Mouse (Mus musculus) intestine, embryonic 16.5 days (tissue): ENCODE measurements around the gene Trak1. TPM values are rescaled to one million over a fixed set of nuclear protein-coding genes. Genes with fewer than 3 reads are reported as not detected.
A peak's percentile ranks its signal among the peaks of the same experiment; 100 is the strongest.

Experiments
- ATAC-seq: fragments of 200-750 bp; cut with Nextera tagmentation; 2 replicates; pipeline ENCODE4 v1.8.0; 2017; ENCODE audit warnings: moderate TSS enrichment, moderate library complexity
- H3K27ac ChIP-seq: fragments of 300-500 bp; sonication (generic); 2 replicates; pipeline ENCODE4 v1.5.1; 2014; ENCODE audit warnings: mild to moderate bottlenecking, low read length
- H3K27me3 ChIP-seq: fragments of 300-500 bp; sonication (generic); replicated peaks from 2 replicates; pipeline ENCODE4 v1.6.1; 2014; ENCODE audit warnings: low read length, control low read depth, mixed read lengths; ENCODE audit not compliant: control insufficient read depth, insufficient read depth
- H3K36me3 ChIP-seq: fragments of 300-500 bp; sonication (generic); 2 replicates; pipeline ENCODE4 v1.6.1; 2014; ENCODE audit warnings: low read length, control low read depth; ENCODE audit not compliant: control insufficient read depth, insufficient read depth
- H3K4me1 ChIP-seq: fragments of 300-500 bp; sonication (generic); 2 replicates; pipeline ENCODE4 v1.6.1; 2014; ENCODE audit warnings: low read length, control low read depth, mixed read lengths; ENCODE audit not compliant: control insufficient read depth, insufficient read depth
- H3K4me2 ChIP-seq: fragments of 300-500 bp; sonication (generic); 2 replicates; pipeline ENCODE4 v1.6.1; 2014; ENCODE audit warnings: low read depth, low read length, control low read depth
- H3K4me3 ChIP-seq: fragments of 300-500 bp; sonication (generic); 2 replicates; pipeline ENCODE4 v1.5.1; 2014; ENCODE audit warnings: mild to moderate bottlenecking, low read length
- H3K9ac ChIP-seq: fragments of 300-500 bp; sonication (generic); 2 replicates; pipeline ENCODE4 v1.6.1; 2014; ENCODE audit warnings: low read depth, low read length
- H3K9me3 ChIP-seq: fragments of 300-500 bp; sonication (generic); 2 replicates; pipeline ENCODE4 v1.6.1; 2016; ENCODE audit warnings: low read length, control low read depth; ENCODE audit not compliant: control insufficient read depth
- WGBS: fragments of 180-500 bp; shearing (Covaris S2); extraction: QIAGEN DNeasy Blood & Tissue Kit; methylation state at CpG from one replicate; pipeline ENCODE4 v1.1.7; 2014; 5-methylcytosine and 5-hydroxymethylcytosine counted together
- polyA plus RNA-seq: library from polyadenylated mRNA; unstranded; fragments of >200 nt; fragmentation: Nextera tagmentation; extraction: Ambion mirVana; gene quantifications from 2 replicates; pipeline ENCODE4 v1.2.1, GENCODE M21; 2015

Trak1 gene
- polyA plus RNA-seq, 1 experiment from 2014 or later, result 21.7 TPM

GRCm38 (mm10) chr9:121381678-121382297, 84.5 kb downstream of the Trak1 start:
- WGBS, result 74% methylated on average over 17 of the region's 17 CpGs
- Histone ChIP-seq H3K4me3 (no peak overlapping the region), H3K27ac (no peak overlapping the region), H3K9me3 (no peaks in the 10 kb centered on the region), H3K9ac (no peak overlapping the region), H3K27me3 (no peaks in the 10 kb centered on the region), H3K4me2 (no peak overlapping the region), H3K4me1 (peaks cover 36% of the 10 kb centered on the region), H3K36me3 (no peaks in the 10 kb centered on the region)
- ATAC-seq, result no peak

DNA sequence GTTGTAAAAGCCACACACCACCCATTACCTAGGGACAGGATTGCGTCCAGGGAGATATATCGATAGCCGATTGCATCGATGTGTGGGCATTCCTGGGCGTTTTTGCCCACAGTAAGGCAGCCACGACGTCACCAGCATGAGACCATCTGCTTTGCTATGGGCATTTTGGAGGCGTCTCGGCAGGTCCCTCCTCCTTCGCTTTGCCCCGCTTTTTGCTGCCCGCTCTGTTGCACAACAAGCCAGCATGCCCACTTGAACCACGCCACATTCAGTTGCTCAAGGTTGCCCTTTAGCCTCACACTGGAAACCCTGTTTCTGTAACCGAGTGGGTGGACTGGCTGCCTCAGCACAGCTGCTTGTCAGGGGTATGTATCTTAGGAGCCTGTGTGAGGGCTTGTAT, 85.3 kb downstream of the Trak1 start:
- peak overlapping the region; percentile 6; the same call in 1 of the 2 replicates for H3K4me2 ChIP-seq
- ATAC-seq, result peak; percentile 60
- H3K4me1 ChIP-seq, result peaks cover 36% of the 10 kb centered on the region

DNA sequence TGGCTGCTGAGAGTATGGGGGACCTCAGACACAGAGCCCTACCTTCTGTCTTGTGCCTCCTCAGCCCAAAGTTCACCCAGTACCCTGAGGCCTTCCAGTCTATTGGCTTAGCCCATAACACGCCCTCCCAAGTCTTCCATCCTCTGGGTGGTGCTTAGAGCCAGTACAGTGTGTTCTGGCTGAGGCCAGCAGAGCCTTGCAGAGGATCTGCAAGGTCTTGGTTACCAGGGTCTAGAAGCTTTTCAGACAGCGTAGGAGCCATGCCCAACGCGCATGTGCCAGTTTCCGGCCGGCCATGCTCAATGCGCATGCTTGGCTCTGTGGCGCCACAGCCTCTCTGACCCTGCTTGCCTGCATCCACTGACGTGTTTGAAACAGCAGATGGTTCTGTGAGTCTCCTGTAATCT, 85.9 kb downstream of the Trak1 start:
- Histone ChIP-seq H3K4me1 (peaks cover 41% of the 10 kb centered on the region), H3K4me3 (no peak overlapping the region), H3K4me2 (peak overlapping the region; percentile 6; the same call in 1 of the 2 replicates), H3K36me3 (no peaks in the 10 kb centered on the region), H3K9ac (no peak overlapping the region), H3K27me3 (no peaks in the 10 kb centered on the region), H3K27ac (peak overlapping the region; percentile 23; the same call in 1 of the 2 replicates), H3K9me3 (no peaks in the 10 kb centered on the region)
- WGBS, result 85% methylated on average over 9 of the region's 9 CpGs
- peak; percentile 70 for ATAC-seq

More for the DNA sequence above, 85.3 kb downstream of the Trak1 start:
- Histone ChIP-seq H3K27me3 (no peaks in the 10 kb centered on the region), H3K9me3 (no peaks in the 10 kb centered on the region), H3K36me3 (no peaks in the 10 kb centered on the region), H3K9ac (no peak overlapping the region), H3K27ac (no peak overlapping the region; the same call in 1 of the 2 replicates), H3K4me3 (no peak overlapping the region)
- WGBS, result 90% methylated on average over 14 of the region's 14 CpGs

DNA sequence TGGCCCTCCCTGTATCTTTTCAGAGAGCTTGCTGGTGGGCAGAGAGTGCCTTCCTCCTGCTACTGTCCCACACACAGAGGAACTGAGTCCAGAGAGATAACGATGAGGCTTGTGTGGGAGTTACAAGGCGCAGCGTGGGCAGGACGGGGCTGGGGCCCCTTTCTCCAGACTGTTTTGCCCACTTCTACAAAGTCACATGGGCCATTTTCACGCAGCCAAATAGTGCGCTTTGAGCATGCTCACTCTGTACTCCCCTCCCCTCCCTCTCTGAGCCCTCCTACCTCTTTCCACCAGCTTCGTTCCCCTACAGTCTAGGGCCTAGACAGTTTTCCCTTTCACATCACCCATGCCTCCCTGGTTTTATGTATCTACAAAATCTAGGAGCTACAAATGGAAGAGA, 87.3 kb downstream of the Trak1 start:
- Histone ChIP-seq H3K9ac (no peak overlapping the region), H3K27me3 (no peaks in the 10 kb centered on the region), H3K4me3 (no peak overlapping the region), H3K9me3 (no peaks in the 10 kb centered on the region), H3K27ac (no peak overlapping the region), H3K36me3 (no peaks in the 10 kb centered on the region), H3K4me2 (no peak overlapping the region), H3K4me1 (peaks cover 41% of the 10 kb centered on the region)
- WGBS, result 81% methylated on average over 7 of the region's 7 CpGs
- no peak for ATAC-seq

DNA sequence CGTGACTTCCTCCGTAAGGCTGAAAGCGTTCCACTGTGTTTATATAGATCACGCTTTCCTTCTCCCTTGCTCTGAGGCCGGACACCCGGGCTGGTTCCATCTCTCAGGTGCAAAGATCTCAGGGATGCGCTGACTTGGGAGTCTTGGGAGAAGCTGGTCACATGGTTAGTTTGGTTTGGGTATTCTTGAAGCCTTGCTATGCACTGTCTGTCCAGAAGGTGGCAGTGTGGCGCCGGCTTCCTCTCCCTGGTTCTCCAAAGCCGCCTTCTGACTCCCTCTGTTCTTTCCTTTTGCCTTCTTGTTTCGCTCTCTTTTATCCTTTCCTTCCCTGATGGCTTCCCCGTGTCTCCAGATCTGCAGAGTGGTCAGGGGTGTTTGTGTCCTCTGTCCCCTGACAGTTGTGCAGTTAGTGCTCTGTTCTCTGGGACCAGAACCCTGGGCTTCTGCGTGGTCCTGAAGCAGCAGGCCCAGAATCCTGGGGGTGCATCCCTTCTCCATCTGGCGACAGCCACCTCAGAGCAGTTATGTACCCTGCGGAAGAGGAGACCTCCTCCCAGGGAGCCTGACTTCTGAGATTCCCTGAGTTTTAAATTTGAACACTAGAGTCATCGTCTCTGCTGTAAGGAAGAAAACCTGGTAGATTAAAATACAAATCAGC, 87.9 kb downstream of the Trak1 start:
- no peaks in the 10 kb centered on the region for H3K27me3 ChIP-seq
- no peak overlapping the region for H3K27ac ChIP-seq
- no peaks in the 10 kb centered on the region for H3K36me3 ChIP-seq
- H3K9me3 ChIP-seq, result no peaks in the 10 kb centered on the region
- H3K9ac ChIP-seq, result peak overlapping the region; percentile 35; the same call in 1 of the 2 replicates
- WGBS, result 33% methylated on average over 16 of the region's 16 CpGs
- peaks cover 41% of the 10 kb centered on the region for H3K4me1 ChIP-seq
- no peak overlapping the region for H3K4me3 ChIP-seq
- H3K4me2 ChIP-seq, result no peak overlapping the region
- no peak for ATAC-seq

DNA sequence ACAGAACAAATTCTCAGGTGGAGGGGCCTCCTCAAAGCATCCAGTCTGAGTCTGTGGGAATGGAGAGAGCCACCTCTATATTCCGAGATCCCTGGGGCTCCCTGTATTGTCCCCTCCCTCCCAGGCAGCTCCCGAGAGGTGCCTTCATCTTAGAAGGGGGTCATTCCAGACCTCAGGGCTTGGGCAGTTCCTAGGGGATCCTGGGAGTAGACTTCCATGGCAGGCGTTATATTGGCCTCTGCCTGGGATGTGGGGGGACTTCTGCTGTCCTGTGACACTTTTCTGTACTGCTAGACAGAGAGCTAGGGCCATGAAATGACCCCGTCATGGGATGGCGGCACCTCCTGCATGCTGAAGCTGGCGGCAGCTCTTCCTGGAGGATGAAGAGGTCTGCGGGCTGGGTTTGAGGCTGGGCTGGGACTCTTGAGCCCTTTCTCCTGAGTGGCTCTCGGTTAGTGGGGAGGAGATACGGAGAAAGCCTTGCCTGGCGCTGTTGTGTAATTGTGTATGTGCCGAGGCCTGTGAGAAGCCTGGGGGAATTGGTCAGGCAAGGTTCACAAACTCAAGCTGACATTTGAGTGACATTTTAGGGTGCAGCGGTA, 88.5 kb downstream of the Trak1 start:
- H3K27ac ChIP-seq, result no peak overlapping the region
- H3K9ac ChIP-seq, result no peak overlapping the region; the same call in 1 of the 2 replicates
- H3K4me1 ChIP-seq, result peaks cover 38% of the 10 kb centered on the region
- WGBS, result 85% methylated on average over 12 of the region's 12 CpGs
- H3K4me3 ChIP-seq, result no peak overlapping the region
- H3K9me3 ChIP-seq, result no peaks in the 10 kb centered on the region
- H3K36me3 ChIP-seq, result no peaks in the 10 kb centered on the region
- no peak overlapping the region for H3K4me2 ChIP-seq
- no peak for ATAC-seq
- H3K27me3 ChIP-seq, result no peaks in the 10 kb centered on the region

DNA sequence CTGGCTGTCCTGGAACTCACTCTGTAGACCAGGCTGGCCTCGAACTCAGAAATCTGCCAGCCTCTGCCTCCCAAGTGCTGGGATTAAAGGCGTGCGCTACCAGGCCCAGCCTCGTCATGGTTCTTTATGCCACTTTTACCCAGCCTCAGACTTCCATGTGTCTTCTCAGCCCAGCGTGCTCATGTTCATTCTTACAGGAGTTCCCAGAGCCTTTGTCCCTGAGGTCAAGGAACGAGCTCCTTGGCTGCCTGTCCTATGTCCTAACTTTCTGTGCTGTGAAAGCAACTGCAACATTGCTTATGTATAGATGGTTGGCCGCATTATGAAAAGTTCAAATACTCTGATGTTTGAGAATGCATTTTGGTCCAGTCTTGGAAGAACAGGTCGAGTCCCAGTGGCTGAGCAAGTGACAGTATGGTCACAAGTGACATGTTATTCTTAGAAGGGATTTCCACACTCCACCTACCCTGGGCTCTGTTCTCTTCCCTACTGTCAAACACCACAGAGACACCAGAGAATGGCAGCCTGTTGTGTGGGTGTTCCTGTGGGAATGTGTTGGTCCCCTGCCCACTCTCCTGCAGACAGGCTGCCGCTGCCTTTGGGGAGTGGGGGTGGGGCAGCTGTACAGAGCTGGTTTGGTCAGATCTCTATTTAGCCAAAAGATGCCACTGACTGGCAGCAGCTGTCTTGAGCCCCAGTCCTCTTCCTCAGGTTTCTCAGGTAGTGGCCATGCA, 90.4 kb downstream of the Trak1 start:
- Histone ChIP-seq H3K36me3 (no peaks in the 10 kb centered on the region), H3K9ac (no peak overlapping the region), H3K27me3 (no peaks in the 10 kb centered on the region), H3K27ac (no peak overlapping the region), H3K4me2 (no peak overlapping the region), H3K4me3 (no peak overlapping the region), H3K9me3 (no peaks in the 10 kb centered on the region), H3K4me1 (peaks cover 22% of the 10 kb centered on the region)
- no peak for ATAC-seq
- 77% methylated on average over 9 of the region's 9 CpGs for WGBS

GRCm38 (mm10) chr9:121388273-121388931, 91.1 kb downstream of the Trak1 start:
- no peak for ATAC-seq
- H3K9ac ChIP-seq, result no peak overlapping the region

GRCm38 (mm10) chr9:121389258-121389657, 92.0 kb downstream of the Trak1 start:
- Histone ChIP-seq H3K4me3 (no peak overlapping the region), H3K27ac (no peak overlapping the region), H3K27me3 (no peaks in the 10 kb centered on the region), H3K4me1 (peaks cover 10% of the 10 kb centered on the region), H3K4me2 (no peak overlapping the region), H3K36me3 (no peaks in the 10 kb centered on the region), H3K9ac (no peak overlapping the region), H3K9me3 (no peaks in the 10 kb centered on the region)
- ATAC-seq, result no peak
- 80% methylated on average over 10 of the region's 10 CpGs for WGBS

More at GRCm38 (mm10) chr9:121388273-121388931, 91.1 kb downstream of the Trak1 start:
- WGBS, result 67% methylated on average over 13 of the region's 13 CpGs
- H3K27me3 ChIP-seq, result no peaks in the 10 kb centered on the region
- no peak overlapping the region for H3K4me2 ChIP-seq
- H3K36me3 ChIP-seq, result no peaks in the 10 kb centered on the region
- no peak overlapping the region for H3K27ac ChIP-seq
- H3K4me1 ChIP-seq, result peaks cover 15% of the 10 kb centered on the region
- no peaks in the 10 kb centered on the region for H3K9me3 ChIP-seq
- no peak overlapping the region for H3K4me3 ChIP-seq
